Mouse (Mus musculus) bone marrow macrophage, adult 2 months (primary cell): ENCODE measurements around the gene Gramd4. TPM values are rescaled to one million over a fixed set of nuclear protein-coding genes. Genes with fewer than 3 reads are reported as not detected.
"Not testable (repeated sequence)": the region's sequence is repeated elsewhere in the genome, so short reads cannot be mapped to it uniquely, and the experiment has no call there.

Experiments
- H3K27ac ChIP-seq: 2 replicates; pipeline ENCODE4 v1.5.1; 2012; ENCODE audit warnings: low read depth, low read length; ENCODE audit not compliant: insufficient read depth
- H3K4me1 ChIP-seq: 2 replicates; pipeline ENCODE4 v1.6.1; 2012; ENCODE audit warnings: low read length; ENCODE audit not compliant: control insufficient read depth, insufficient read depth
- H3K4me3 ChIP-seq: 2 replicates; pipeline ENCODE4 v1.5.1; 2012; ENCODE audit warnings: mild to moderate bottlenecking, low read length, moderate library complexity; ENCODE audit not compliant: insufficient read depth
- CTCF ChIP-seq: IDR thresholded peaks from 2 replicates; pipeline ENCODE4 v1.5.1; 2012; ENCODE audit warnings: low read depth, mild to moderate bottlenecking, low read length, moderate library complexity
- POLR2A ChIP-seq: IDR thresholded peaks from 2 replicates; pipeline ENCODE4 v1.6.1; 2012; ENCODE audit warnings: mild to moderate bottlenecking, low read depth, low read length, borderline replicate concordance
- polyA plus RNA-seq: library from polyadenylated mRNA; stranded (reverse); fragments of >200 nt; gene quantifications from 2 replicates; pipeline ENCODE4 v1.2.4, GENCODE M21; 2012; ENCODE audit not compliant: missing spikeins, insufficient read depth, insufficient read length

The Gramd4 gene
- polyA plus RNA-seq, 1 experiment = 3.8 TPM

- Histone ChIP-seq H3K27ac (no peak overlapping the region), H3K4me3 (no peak overlapping the region)
- no peak for TF ChIP-seq POLR2A
- no peak for TF ChIP-seq CTCF
These were observed 118.7 kb downstream of the Gramd4 start for GRCm38 (mm10) chr15:86176166-86176565.

GRCm38 (mm10) chr15:86176771-86177702 is 119.5 kb downstream of the Gramd4 start:
- TF ChIP-seq POLR2A (no peak), CTCF (no peak)
- no peak overlapping the region for H3K27ac ChIP-seq
- H3K4me3 ChIP-seq = no peak overlapping the region
- peaks cover 73% of the 10 kb centered on the region for H3K4me1 ChIP-seq

More at GRCm38 (mm10) chr15:86176166-86176565, 118.7 kb downstream of the Gramd4 start:
- peaks cover 74% of the 10 kb centered on the region for H3K4me1 ChIP-seq

DNA sequence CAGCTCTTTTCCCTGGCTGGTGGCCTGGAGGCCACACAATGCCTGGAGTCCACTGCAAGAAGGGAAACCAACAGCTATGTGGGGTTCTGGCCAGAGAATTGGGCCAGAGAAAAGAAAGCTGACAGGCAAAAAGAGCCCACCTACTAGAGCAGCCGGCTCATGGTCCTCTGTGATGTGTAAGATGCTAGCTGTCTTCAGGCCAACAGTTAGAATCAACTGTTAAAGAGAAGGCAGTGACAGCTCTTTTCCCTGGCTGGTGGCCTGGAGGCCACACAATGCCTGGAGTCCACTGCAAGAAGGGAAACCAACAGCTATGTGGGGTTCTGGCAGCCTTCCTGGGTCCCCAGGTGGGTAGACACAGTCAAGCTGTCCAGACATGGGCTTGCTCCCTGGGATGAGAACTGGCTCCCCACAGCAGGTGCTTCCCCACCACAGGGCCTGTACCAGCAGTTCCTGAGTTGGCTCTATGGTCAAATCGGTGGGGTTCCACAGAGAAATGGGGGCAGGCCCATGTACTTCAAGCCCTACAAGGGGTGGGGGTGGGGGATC is 120.3 kb downstream of the Gramd4 start:
- H3K27ac ChIP-seq, H3K4me3 ChIP-seq: not testable (repeated sequence)
- peaks cover 67% of the 10 kb centered on the region for H3K4me1 ChIP-seq

DNA sequence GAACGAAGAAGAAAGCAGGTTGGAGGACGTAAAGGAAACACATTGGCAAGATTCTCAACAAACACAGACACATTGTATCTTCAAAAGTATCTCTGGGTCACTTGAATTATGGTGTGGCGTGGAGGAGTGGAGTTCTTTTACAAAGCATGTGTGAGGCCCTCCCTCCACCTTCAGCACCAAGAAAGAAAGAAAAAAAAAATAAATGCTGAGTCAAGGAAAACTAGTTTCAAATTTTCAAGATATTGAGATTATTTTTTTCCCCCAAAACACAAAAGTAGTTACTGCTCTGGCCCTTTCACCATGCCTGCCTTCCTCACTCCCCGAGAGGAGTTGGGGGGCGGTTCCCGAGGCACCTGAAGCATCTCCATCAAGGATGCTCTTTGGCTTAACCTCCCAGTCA is 121.1 kb downstream of the Gramd4 start:
- H3K4me1 ChIP-seq = peaks cover 64% of the 10 kb centered on the region
- no peak overlapping the region for H3K27ac ChIP-seq
- TF ChIP-seq CTCF (no peak), POLR2A (no peak)
- H3K4me3 ChIP-seq = no peak overlapping the region

DNA sequence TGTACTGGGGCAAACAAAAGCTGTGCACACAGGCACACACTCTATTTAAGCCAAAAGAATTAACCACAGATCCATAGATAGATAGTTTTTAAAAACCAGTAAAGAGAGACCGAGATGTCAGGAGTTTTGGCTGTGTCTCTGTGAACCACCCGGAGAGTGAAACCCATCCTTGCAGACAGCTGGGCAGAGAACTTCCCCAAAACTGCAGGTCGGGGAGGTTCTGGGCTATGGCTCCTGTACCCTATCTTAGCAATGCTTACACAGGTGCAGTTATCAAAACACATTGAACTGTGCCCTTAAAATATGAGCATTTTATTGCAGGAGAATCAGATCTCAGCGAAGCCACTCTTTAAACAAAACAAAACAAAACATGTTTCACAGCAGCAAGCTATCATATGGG is 122.9 kb downstream of the Gramd4 start:
- Histone ChIP-seq H3K27ac (peak overlapping the region; percentile 52), H3K4me3 (no peak overlapping the region), H3K4me1 (peaks cover 47% of the 10 kb centered on the region)
- TF ChIP-seq POLR2A (no peak), CTCF (no peak)

DNA sequence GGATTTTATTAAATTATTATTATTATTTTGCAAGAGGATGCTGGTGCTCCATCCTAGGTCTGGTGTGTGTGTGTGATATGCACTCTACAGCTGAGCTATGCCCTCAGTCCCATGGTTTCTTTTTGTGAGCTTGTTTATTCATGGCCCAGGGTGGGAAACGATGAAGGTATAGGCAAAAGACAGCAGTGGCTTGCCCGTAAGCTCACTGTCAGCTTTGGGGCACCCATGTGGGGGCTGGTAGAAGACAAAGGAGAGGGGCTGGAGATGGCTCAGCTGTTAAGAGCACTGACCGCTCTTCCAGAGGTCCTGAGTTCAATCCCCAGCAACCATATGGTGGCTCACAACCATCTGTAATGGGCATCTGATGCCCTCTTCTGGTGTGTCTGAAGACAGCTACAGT is 123.8 kb downstream of the Gramd4 start:
- Histone ChIP-seq H3K4me1 (peaks cover 44% of the 10 kb centered on the region), H3K27ac (peak overlapping the region; percentile 39)
- not testable (repeated sequence) for H3K4me3 ChIP-seq

DNA sequence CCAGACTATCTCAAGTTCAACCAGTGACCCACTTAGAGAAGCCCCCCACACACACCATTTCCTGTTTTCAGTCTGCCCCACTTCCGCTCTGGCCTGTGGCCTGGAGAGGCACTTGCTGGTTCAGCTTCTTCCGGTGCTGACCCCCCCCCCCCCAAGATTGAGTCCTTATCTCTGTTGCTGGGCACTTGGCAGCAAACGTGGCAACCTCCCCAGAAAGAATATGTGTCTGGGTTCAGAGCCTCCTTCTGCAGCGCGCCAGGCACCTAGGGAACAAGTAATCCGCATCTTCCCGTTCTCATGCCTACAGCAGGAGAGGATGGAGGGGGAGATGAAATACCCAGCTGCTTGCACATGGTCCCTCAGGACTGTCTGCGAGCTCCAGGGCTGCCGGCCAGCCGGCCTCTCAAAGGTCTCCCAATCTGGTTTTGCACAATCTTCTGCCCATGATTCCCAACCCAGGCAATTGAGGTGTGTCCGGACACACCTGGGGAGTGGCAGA is 124.5 kb downstream of the Gramd4 start:
- Histone ChIP-seq H3K4me1 (peaks cover 45% of the 10 kb centered on the region), H3K27ac (peak overlapping the region; percentile 97), H3K4me3 (peak overlapping the region; percentile 55)
- no peak for TF ChIP-seq CTCF
- no peak for TF ChIP-seq POLR2A

DNA sequence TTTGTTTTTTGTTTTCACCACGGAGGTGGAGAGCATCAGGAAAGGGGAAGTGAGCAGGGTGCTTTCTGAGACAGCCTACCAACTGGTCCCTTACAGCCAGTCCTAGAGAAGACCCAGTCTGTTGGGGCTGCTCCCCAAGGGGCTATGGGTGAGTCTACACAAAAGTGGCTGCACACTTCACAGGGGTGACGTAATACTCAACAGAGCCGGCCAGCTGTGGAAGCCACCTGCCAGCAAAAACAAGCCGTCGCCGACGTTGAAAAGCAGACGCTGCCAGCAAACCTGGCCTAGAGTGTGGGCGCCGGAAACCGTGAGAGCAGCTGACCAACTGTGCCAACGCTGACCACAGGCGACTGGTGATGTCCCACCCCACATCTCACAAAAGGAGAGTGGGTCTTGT is 125.2 kb downstream of the Gramd4 start:
- Histone ChIP-seq H3K27ac (peak overlapping the region; percentile 97), H3K4me3 (peak overlapping the region; percentile 74), H3K4me1 (peaks cover 48% of the 10 kb centered on the region)
- no peak for TF ChIP-seq CTCF
- peak; percentile 35; the same call in 1 of the 2 replicates for TF ChIP-seq POLR2A

DNA sequence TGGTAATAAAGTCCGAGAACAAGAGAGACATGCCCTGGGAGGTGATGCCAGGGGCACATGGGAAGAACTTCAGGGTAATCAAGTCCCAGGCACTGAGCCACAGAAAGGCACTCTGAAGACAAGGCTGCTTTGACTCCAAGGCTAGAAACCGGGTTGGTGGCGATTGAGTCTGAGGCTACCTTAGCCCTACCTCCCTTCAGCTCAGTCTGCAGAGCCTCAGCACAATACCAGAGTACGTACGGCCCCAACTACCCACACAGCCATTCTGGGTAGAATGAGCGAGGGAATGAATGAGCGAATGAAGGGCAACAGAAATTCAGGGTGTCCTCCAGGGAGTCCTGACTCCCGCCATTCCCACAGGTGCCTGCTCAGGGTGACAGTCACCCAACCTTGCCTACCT is 126.0 kb downstream of the Gramd4 start:
- Histone ChIP-seq H3K4me3 (peak overlapping the region; percentile 74), H3K4me1 (peaks cover 48% of the 10 kb centered on the region), H3K27ac (peak overlapping the region; percentile 97)
- no peak for TF ChIP-seq CTCF
- no peak for TF ChIP-seq POLR2A

GRCm38 (mm10) chr15:86184071-86184470 is 126.6 kb downstream of the Gramd4 start:
- Histone ChIP-seq H3K4me3 (peak overlapping the region; percentile 74), H3K27ac (peak overlapping the region; percentile 89), H3K4me1 (peaks cover 50% of the 10 kb centered on the region)
- TF ChIP-seq CTCF = no peak
- TF ChIP-seq POLR2A = no peak
